Comparison of ENCODE assay signal across 8 mouse cellular contexts in the genomic region with DNA sequence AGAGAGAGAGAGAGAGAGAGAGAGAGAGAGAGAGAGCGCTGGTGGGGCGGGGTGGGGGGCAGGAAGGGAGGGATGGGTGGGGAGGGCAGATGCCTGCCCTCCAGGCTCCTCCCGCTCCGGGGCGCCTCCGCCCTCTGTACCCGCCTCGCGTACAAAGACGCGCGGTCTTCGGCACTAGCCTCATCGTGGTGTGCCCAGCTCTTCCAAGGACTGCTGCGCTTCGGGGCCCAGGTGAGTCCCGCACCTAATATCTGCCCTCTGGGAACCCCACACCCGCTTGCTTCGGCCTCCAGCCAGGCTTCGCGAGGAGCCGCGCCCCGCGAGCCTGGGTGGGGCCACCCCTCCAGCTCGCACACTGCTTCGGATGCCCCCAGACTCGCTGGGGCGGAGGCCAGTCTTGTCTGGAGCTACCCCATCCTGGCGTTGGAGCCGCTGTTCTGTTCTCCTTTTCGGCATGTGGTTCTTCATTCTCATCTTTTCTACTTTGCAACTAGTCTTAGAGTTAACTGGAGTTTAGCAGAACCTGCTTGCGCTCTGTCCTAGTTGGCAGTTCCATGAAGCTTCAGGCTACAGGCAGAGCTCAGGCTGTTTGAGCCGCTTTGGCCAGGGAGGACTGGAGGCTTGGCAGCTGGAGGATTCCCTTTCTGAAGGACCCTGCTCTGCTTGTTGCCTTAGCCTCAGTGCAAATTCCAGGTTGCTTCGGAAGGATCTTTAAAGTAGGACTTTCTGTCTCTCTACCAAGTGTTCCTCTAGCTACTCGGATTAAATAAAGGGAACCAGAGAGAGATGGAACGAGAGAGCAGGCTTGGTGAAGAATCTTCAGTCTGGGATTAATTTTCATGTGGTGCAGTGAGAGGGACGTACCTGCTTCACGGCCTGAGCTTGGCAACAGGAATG. TPM values are rescaled to one million over a fixed set of nuclear protein-coding genes. Genes with fewer than 3 reads are reported as not detected.
A peak's percentile ranks its signal among the peaks of the same experiment; 100 is the strongest.
DNase-seq lines count a peak whose midpoint lies in the region; ATAC-seq and TF ChIP-seq lines count a peak whose summit lies in the region.

A gene (plus strand): TSS at position 100 of the 897 bp plus-strand sequence.

- H3K27me3 ChIP-seq in hindbrain, embryonic 13.5 days: peaks cover 27% of the 10 kb centered on the region

- peak within 1 kb of the TSS; percentile 88 for H3K4me2 ChIP-seq in hindbrain, embryonic 13.5 days

- H3K9ac ChIP-seq in hindbrain, embryonic 13.5 days: peak within 1 kb of the TSS; percentile 73

- DNase-seq in MN1 (ENCODE audit: low spot score): peak; percentile 88
- DNase-seq in gastrocnemius, adult 18-20 months (ENCODE audit: low spot score): peak; percentile 73
- DNase-seq in left cerebral cortex, postnatal 10 days (ENCODE audit: extremely low spot score in 1 of 2, low spot score in 2 of 2): peak in 1 of 2 experiments; percentile 71
- DNase-seq in right cerebral cortex, postnatal 10 days (ENCODE audit: low spot score in 2 of 2): peak; percentile 38 to 40
- DNase-seq in urinary bladder, postnatal 4 days (ENCODE audit: low spot score in 2 of 2): peak; percentile 74 to 75

- TF ChIP-seq CTCF in bone marrow macrophage, adult 2 months (IDR thresholded peaks at IDR 0.05; ENCODE audit: low read depth, low read length): no peak

- no peaks in the 10 kb centered on the region for H3K36me3 ChIP-seq in hindbrain, embryonic 13.5 days

- ATAC-seq in hindbrain, embryonic 13.5 days (ENCODE audit: low FRiP score): peak; percentile 86
- ATAC-seq in megakaryocyte, adult 5-6 weeks (ENCODE audit: poor library complexity, severe bottlenecking): peak; percentile 60

- H3K9me3 ChIP-seq in hindbrain, embryonic 13.5 days: no peaks in the 10 kb centered on the region

- TF ChIP-seq POLR2A in bone marrow macrophage, adult 2 months (IDR thresholded peaks at IDR 0.05; ENCODE audit: borderline replicate concordance, low read depth, low read length): 0 out of 2 replicates have a peak, but pooled peaks have one; percentile 66

- WGBS in hindbrain, embryonic 13.5 days: 4% methylated on average over 33 of the region's 39 CpGs

- peak within 1 kb of the TSS; percentile 86 for H3K4me3 ChIP-seq in bone marrow macrophage, adult 2 months (ENCODE audit: insufficient read depth, low read length)
- peak within 1 kb of the TSS; percentile 57 for H3K4me3 ChIP-seq in hindbrain, embryonic 13.5 days

- peak within 1 kb of the TSS; percentile 79 for H3K27ac ChIP-seq in bone marrow macrophage, adult 2 months (ENCODE audit: insufficient read depth, low read depth, low read length)
- peak within 1 kb of the TSS; percentile 66 for H3K27ac ChIP-seq in hindbrain, embryonic 13.5 days

- peaks cover 60% of the 10 kb centered on the region for H3K4me1 ChIP-seq in bone marrow macrophage, adult 2 months (ENCODE audit: control insufficient read depth, insufficient read depth, low read length)
- H3K4me1 ChIP-seq in hindbrain, embryonic 13.5 days (replicated peaks): peaks cover 18% of the 10 kb centered on the region

- intact Hi-C loops in left cerebral cortex, postnatal 10 days (cut with DNase I): no loop called here

RNA-seq across cellular contexts. Expression of the gene that starts here (rescaled TPM):
- polyA plus RNA-seq in bone marrow macrophage, adult 2 months (2012; ENCODE audit: insufficient read depth, insufficient read length, missing spikeins): 412 and 439 TPM in 2 replicates
- total RNA-seq in gastrocnemius, adult 18-20 months (2021): 10 to 100 TPM; 42.2 to 48.1 TPM
- 191 and 200 TPM in 2 replicates for polyA plus RNA-seq in hindbrain, embryonic 13.5 days (2015; fragmentation: Nextera tagmentation; extraction: Ambion mirVana)
- 10 to 100 TPM; 61.8 to 82.0 TPM for total RNA-seq in left cerebral cortex, postnatal 10 days (2021)
- 967 and 993 TPM in 2 replicates for total RNA-seq in megakaryocyte, adult 5-6 weeks (2015)
- total RNA-seq in megakaryocyte, adult 5-6 weeks (2017): 1,318 and 1,661 TPM in 2 replicates

Comparison
In these comparisons a context has a peak if more than half of its experiments do, and no peak if none do; other contexts are left out.
1. RNA of the gene that starts here (total RNA-seq): 967 to 1,661 TPM in megakaryocyte, adult 5-6 weeks; 61.8 to 82.0 TPM in left cerebral cortex, postnatal 10 days and 42.2 to 48.1 TPM in gastrocnemius, adult 18-20 months; every median in the first group is over 10 times any median in the second.